In genomic region chr15:57461284-57461683, GRCm38 (mm10) we compare ENCODE assay signal across 28 mouse cellular contexts. TPM values are rescaled to one million over a fixed set of nuclear protein-coding genes. Genes with fewer than 3 reads are reported as not detected.
"Had no signal": no experiment of that assay in that cellular context is flagged by ENCODE, and none has a peak within 500 bp of the region (broad histone marks: within the 10 kb centered on the region; RNA-seq: fewer than 3 reads in every experiment).

No protein-coding gene starts in this region.

- H3K27me3 ChIP-seq: limb, embryonic 12.5 days; limb, embryonic 15.5 days; liver, embryonic 13.5 days; midbrain, embryonic 13.5 days had no signal

- H3K4me2 ChIP-seq: limb, embryonic 12.5 days; limb, embryonic 15.5 days; liver, embryonic 13.5 days; midbrain, embryonic 13.5 days had no signal

- ATAC-seq: midbrain, embryonic 13.5 days; midbrain, embryonic 16.5 days had no signal

- H3K27ac ChIP-seq: limb, embryonic 12.5 days; limb, embryonic 15.5 days; liver, embryonic 13.5 days; macrophage; midbrain, embryonic 13.5 days; stomach, postnatal 0 days had no signal

- H3K4me3 ChIP-seq: limb, embryonic 12.5 days; limb, embryonic 15.5 days; liver, embryonic 13.5 days; midbrain, embryonic 13.5 days had no signal

- H3K9ac ChIP-seq: limb, embryonic 12.5 days; limb, embryonic 15.5 days; liver, embryonic 13.5 days; midbrain, embryonic 13.5 days had no signal

- DNase-seq: kidney, adult 9 months; kidney, postnatal 14 days; kidney, postnatal 4 days; left cerebral cortex, postnatal 4 days; liver, embryonic 13.5 days; lung, adult 2 months; lung, postnatal 14 days; right cerebral cortex, postnatal 14 days; right cerebral cortex, postnatal 4 days; thymus, adult 2 months; thymus, postnatal 14 days; thymus, postnatal 4 days had no signal

- H3K9me3 ChIP-seq: limb, embryonic 12.5 days; limb, embryonic 15.5 days; liver, embryonic 13.5 days; midbrain, embryonic 13.5 days had no signal

- H3K4me1 ChIP-seq: limb, embryonic 12.5 days; limb, embryonic 15.5 days; liver, embryonic 13.5 days; midbrain, embryonic 13.5 days had no signal

- H3K36me3 ChIP-seq: limb, embryonic 12.5 days; limb, embryonic 15.5 days; liver, embryonic 13.5 days; midbrain, embryonic 13.5 days had no signal

RNA-seq across cellular contexts. Expression of gene Slc22a22, which starts 16.1 kb away (rescaled TPM):
- total RNA-seq: layer of hippocampus, adult 18-20 months; layer of hippocampus, postnatal 14 days; left cerebral cortex, adult 8-10 months; left cerebral cortex, postnatal 14 days; left cerebral cortex, postnatal 4 days; megakaryocyte, adult 5-6 weeks had no signal
- polyA plus RNA-seq: limb, embryonic 12.5 days; limb, embryonic 15.5 days; liver, embryonic 13.5 days; liver, embryonic 16.5 days; lung, embryonic 16.5 days; macrophage; midbrain, embryonic 13.5 days; midbrain, embryonic 16.5 days; neural tube, embryonic 11.5 days; neural tube, embryonic 14.5 days; stomach, embryonic 14.5 days; stomach, postnatal 0 days; thymus, adult 2 months had no signal
